Mouse (Mus musculus): ENCODE measurements at regions not wholly inside any gene's neighbourhood (a gene's known extent, or its start where the extent isn't known, plus 50 kb on each side); places are given as distances from the start of the nearest gene placed in this dataset.

- no peak for DNase-seq (ENCODE audit: low spot score in 2 of 2)
Observed at GRCm38 (mm10) chr6:67115505-67116303, 78.4 kb upstream of the Gadd45a start.

GRCm38 (mm10) chr6:67114753-67115152 lies 77.5 kb upstream of the Gadd45a start:
- DNase-seq (ENCODE audit: low spot score in 2 of 2) = no peak

DNA sequence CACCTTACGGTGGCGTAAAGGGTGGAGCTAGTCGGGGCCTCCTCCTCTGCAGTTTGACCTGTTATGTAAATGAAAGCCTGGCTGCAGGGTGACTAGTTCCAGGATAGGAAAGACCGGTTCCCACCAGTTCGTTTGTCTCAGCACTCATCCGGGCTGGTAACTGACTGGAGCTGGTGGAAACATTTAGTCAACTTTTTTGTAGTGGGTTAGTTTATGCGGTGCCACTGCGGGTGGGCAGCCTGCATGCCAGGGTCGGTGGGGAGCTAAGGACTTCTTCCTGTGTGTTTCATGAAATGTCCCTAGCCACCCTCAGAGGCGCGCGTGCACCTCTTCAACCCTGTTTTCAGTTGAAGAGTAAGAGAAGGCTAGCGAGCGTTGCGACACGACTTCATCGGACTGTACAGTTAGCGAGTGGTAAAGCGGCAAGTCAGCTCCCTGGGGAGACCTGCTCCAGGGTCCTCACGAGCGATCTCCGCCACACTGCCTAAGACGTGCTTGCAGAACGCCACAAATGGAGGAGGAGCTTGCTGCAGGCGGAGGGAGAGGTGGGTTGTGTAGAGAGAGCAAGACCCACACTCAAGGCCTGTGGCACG lies 76.5 kb upstream of the Gadd45a start:
- DNase-seq (ENCODE audit: low spot score in 2 of 2) = no peak

- DNase-seq (ENCODE audit: low spot score in 2 of 2) = no peak
Observed at GRCm38 (mm10) chr6:67113261-67113660, 76.0 kb upstream of the Gadd45a start.

DNA sequence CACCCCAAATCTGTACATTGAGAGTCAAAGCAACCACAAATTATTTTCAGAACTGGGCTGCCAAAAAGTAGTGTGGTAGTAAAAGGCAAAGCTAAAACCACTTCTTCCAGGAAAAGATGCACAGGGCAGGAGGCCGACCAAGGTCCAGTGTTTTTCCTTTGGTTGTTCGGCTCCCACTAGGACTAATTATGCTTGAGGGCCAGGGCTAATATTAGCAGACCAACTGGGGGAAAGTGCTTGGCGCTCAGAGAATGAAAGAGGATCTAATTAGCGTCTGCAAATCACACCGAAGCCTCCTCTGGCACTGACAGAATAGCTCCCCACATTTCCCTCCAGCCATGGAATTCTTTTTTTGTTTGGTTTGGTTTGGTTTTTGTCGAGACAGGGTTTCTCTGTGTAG lies 75.1 kb upstream of the Gadd45a start:
- DNase-seq (ENCODE audit: low spot score in 2 of 2) = no peak

GRCm38 (mm10) chr6:67111581-67111980 lies 74.3 kb upstream of the Gadd45a start:
- no peak for DNase-seq (ENCODE audit: low spot score in 2 of 2)

DNA sequence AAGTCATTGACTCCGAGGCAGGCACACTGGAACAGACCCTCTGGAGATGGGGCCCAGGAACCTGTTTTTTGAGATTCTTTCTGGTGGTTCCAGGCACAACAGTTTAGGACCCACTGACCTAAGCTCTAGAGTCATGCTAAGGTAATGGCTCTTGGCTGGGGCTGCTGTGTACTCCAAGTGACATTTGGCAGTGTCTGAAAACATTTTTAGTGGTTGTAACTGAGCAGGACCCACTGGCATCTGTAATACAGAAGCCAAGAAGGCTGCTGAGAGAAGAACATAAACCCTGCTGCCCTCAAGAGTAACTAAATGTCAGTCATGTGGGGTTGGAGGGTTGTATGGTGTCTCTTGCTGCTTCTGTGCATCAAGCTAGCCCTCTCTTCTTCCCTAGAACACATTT lies 73.1 kb upstream of the Gadd45a start:
- peak in 1 of 2 experiments; percentile 41 for DNase-seq (ENCODE audit: low spot score in 2 of 2)

GRCm38 (mm10) chr6:67109774-67110173 lies 72.5 kb upstream of the Gadd45a start:
- DNase-seq (ENCODE audit: low spot score in 2 of 2) = no peak

DNA sequence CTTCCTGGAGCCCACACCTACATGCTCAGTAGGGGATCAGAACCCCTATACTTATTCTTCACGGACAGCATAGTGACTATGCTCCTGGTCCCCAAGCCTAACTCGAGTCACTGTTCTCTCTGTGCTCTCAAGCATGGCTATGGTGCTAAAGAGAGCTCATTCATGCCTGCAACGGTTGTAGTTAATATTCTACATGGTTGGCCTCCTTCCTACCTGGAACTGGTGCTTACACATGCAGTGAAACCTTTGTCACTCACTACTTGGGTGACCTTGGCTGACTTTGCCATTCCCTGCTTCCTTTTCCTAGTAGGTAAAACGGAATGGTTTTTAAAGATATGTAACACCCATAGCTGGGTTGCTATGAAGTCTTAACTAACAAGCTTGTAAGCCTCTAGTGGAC lies 70.3 kb upstream of the Gadd45a start:
- no peak for DNase-seq (ENCODE audit: low spot score in 2 of 2)

DNA sequence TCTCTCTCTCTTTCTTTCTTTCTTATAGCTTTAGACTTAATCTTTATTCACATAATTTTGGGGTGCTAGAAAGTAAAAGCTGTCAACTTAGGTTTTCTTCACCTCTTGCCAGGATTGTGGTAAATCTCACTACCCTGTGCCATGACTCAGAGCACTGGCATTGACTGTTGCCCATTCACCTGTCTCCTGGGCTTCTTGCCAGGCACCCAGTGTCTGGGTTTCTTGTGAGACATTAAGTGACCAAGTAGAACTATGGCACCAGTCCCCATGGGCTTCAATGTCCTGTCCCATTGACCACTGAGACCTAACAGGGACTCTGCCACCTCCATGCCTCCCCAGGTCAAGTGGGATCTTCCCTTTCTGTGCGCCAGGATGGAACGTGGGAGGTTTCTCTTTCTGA lies 69.2 kb upstream of the Gadd45a start:
- DNase-seq (ENCODE audit: low spot score in 2 of 2) = no peak

DNA sequence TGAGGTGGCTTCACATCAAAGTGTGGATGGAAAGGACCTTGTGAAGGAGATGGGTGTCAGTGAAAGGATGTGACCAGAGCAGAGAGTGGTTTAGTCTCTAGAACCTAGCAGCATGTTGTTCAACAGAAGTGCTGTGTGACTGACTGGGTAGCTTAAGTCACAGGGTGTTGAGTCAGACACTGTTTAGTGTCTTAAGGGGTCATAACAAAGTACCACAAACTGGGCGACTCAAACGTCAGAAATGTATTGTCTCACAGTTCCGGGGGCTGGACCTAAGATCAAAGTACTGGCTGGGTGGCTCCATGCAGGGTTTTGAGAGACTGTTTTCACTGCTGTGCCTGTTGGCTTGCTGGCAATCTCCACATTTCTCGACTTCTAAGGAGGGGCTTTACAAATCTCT lies 68.1 kb upstream of the Gadd45a start:
- no peak for DNase-seq (ENCODE audit: low spot score in 2 of 2)

- DNase-seq (ENCODE audit: low spot score in 2 of 2) = no peak
Observed at GRCm38 (mm10) chr6:67104205-67104604, 66.9 kb upstream of the Gadd45a start.

- peak; percentile 47 to 79 for DNase-seq (ENCODE audit: low spot score in 2 of 2)
Observed at GRCm38 (mm10) chr6:67102541-67103134, 65.4 kb upstream of the Gadd45a start.

- peak in 1 of 2 experiments; percentile 24 for DNase-seq (ENCODE audit: low spot score in 2 of 2)
Observed at GRCm38 (mm10) chr6:67102014-67102413, 64.8 kb upstream of the Gadd45a start.

DNA sequence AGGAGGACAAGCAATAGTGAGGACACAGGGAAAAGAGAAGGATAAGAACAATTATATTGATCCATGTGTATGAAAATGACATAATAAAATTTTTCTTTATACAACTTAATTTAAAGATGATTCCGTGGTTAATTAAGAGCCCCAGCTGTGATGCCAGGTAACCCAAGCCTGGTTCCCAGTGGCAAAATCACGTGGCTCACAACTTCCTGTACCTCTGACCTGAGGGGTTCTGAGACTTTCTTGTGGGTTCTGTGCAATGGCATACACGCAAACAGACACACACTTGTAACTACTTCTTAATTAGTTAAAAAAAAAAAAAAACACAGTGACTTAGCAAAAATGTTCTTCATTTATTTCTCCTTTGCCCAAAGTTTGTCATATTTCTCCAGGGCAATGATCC lies 57.2 kb upstream of the Gadd45a start:
- DNase-seq (ENCODE audit: low spot score in 2 of 2) = no peak

GRCm38 (mm10) chr6:67093128-67093527 lies 55.9 kb upstream of the Gadd45a start:
- DNase-seq (ENCODE audit: low spot score in 2 of 2) = no peak

GRCm38 (mm10) chr6:67090150-67090549 lies 52.9 kb upstream of the Gadd45a start:
- DNase-seq (ENCODE audit: low spot score in 2 of 2) = no peak

DNA sequence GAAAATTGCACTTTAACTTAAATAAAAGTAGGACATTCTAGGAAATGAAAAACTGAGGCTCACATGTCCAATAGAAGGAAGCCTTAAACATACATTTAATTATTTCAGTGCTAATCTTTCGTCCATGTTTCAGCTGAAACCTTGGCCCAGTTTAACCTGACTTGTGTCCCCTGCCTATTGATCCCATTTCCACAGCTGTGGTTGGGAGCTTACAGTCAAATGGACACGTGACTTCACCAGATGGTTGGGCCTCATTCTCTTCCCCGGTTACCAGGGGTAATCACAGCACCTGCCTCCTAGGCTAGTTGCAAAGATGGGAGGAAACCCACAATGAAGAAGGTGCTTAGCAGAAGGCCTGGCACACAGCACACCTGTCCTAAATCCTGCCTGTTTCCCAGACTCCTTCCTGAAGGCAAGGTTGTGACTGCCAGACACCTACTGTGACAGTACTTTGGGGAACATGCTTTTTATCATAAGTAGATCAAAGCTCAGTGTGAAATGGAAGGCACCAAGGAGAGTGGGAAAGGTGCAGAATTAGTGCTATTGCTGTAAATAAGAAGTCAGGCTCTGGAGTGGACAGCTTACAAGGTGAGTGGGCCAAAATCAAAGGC lies 52.4 kb upstream of the Gadd45a start:
- no peak for DNase-seq (ENCODE audit: low spot score in 2 of 2)

DNA sequence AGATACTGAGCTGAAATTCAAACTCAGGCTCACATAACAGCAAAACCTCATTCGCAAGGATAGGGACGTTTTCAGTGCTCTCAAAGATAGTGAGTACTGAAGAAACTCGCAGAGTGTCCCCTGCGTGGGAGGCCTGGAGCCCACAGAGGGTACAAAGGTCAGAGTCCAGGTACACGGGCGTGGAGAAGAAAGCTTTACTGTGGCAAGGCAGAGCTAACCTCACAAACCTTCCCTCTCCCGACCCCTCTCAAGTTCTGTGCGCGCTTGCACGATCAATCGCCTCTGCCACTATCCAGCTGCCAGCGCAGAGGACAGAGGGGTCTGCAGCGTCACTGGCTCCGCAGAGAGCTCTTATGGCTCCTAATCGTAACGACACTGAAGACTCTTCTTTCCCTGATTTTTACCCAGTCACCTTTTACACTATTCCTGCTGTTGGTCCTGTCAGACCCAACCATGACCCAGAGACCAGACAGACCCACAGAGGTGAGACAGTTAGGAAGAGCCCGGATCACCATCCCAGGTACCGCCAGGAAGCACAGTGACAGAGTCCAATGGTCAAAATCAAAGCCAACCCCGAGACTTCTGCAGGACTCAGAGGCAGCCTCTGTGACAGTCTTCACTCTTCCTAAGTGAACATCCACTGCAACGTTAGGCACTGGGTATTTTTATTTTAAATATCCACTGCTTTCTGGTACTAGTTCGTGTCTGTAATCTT lies 51.6 kb upstream of the Gadd45a start:
- DNase-seq (ENCODE audit: low spot score in 2 of 2) = no peak

GRCm38 (mm10) chr6:67087837-67088440 lies 50.7 kb upstream of the Gadd45a start:
- DNase-seq (ENCODE audit: low spot score in 2 of 2) = no peak

DNA sequence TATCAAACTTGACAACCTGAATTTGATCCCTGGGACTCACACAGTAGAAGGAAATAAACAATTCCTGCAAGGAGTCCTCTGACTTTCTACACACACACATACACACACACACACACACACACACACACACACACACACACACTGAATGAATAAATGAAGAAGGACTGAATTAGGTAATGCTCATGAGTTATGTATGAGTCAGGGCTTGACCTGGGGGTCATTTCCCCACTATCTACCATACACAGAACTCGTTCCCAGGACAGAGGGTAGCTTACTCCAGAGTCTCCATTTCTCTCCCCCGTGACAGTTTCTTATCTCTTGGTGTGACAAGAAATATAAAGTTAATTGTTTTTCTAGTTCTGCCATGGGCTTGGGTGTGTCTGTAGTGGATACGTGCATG lies 50.1 kb upstream of the Gadd45a start:
- DNase-seq (ENCODE audit: low spot score in 2 of 2) = no peak

Data from gastrocnemius, adult 8-10 months (tissue).